In the genomic region with DNA sequence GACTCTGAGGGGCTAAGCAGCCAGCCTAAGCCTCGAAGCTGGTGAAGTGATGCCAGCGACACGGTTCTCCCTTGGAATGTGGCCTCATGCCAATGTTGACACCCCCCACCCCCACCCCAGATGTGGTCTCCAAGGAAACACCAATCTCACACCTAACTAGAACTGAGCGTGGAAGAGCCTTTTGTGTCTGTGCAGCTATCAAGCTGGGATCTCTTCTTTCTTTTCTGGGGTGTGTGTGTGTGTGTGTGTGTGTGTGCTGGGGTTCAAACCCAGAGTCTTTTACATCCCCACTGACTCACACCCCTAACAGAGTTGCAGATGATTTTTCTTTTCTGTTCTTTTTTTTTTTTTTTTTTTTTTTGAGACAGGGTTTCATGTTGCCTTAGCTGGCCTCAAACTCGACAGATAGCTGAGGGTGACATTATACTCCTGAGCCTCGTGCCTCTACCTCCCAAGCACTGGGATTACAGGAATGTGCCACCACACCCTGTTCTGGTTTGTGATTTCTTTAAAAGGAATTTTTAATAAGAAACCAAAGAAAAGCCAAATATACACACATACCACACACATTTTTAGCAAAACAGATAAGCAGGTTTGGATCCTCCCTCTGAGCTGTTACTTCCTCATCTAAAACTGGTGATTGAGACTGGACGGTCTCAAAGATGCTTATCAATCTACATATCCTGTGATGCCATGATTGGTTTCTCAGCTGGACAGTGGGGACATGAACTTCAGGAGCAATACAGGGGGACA, we compare ENCODE assay signal across 8 mouse cellular contexts. TPM values are rescaled to one million over a fixed set of nuclear protein-coding genes. Genes with fewer than 3 reads are reported as not detected.
A peak's percentile ranks its signal among the peaks of the same experiment; 100 is the strongest.
DNase-seq lines count a peak whose midpoint lies in the region; ATAC-seq and TF ChIP-seq lines count a peak whose summit lies in the region.

No protein-coding gene starts in this region.

- DNase-seq in forebrain, embryonic 10.5 days (ENCODE audit: extremely low spot score, low spot score) = no peak
- DNase-seq in forebrain, embryonic 11.5 days (ENCODE audit: low spot score) = no peak
- peak; percentile 84 for DNase-seq in midbrain, embryonic 11.5 days (ENCODE audit: low spot score, missing footprints)
- DNase-seq in induced T-regulatory cell, adult 2 months (ENCODE audit: low read depth) = peak; percentile 66
- no peak for DNase-seq in gastrocnemius, postnatal 10 days

- H3K36me3 ChIP-seq in forebrain, embryonic 10.5 days (replicated peaks) = peaks cover 8% of the 10 kb centered on the region
- no peaks in the 10 kb centered on the region for H3K36me3 ChIP-seq in forebrain, embryonic 11.5 days (ENCODE audit: control insufficient read depth, insufficient read depth, low read length)
- no peaks in the 10 kb centered on the region for H3K36me3 ChIP-seq in midbrain, embryonic 11.5 days (ENCODE audit: control insufficient read depth, insufficient read depth, low read length)
- H3K36me3 ChIP-seq in midbrain, embryonic 13.5 days = no peaks in the 10 kb centered on the region

- H3K27me3 ChIP-seq in forebrain, embryonic 10.5 days (ENCODE audit: poor library complexity, severe bottlenecking) = no peaks in the 10 kb centered on the region
- H3K27me3 ChIP-seq in forebrain, embryonic 11.5 days (ENCODE audit: control insufficient read depth, insufficient read depth, low read length) = no peaks in the 10 kb centered on the region
- H3K27me3 ChIP-seq in midbrain, embryonic 11.5 days (ENCODE audit: control insufficient read depth, insufficient read depth, low read length) = no peaks in the 10 kb centered on the region
- H3K27me3 ChIP-seq in midbrain, embryonic 13.5 days = no peaks in the 10 kb centered on the region

- TF ChIP-seq CTCF in olfactory bulb, adult 2 months (IDR thresholded peaks at IDR 0.05; ENCODE audit: insufficient read depth, low read depth, low read length) = no peak

- no peak overlapping the region for H3K4me3 ChIP-seq in forebrain, embryonic 10.5 days
- no peak overlapping the region for H3K4me3 ChIP-seq in forebrain, embryonic 11.5 days (ENCODE audit: low read depth, low read length)
- H3K4me3 ChIP-seq in midbrain, embryonic 11.5 days (ENCODE audit: low read depth, low read length) = no peak overlapping the region
- H3K4me3 ChIP-seq in midbrain, embryonic 13.5 days (replicated peaks) = no peak overlapping the region
- H3K4me3 ChIP-seq in olfactory bulb, adult 2 months (ENCODE audit: insufficient read depth, low read depth, low read length) = no peak overlapping the region

- no peak for ATAC-seq in forebrain, embryonic 11.5 days (replicated peaks; ENCODE audit: low FRiP score)
- no peak for ATAC-seq in midbrain, embryonic 11.5 days (ENCODE audit: low FRiP score)
- no peak for ATAC-seq in midbrain, embryonic 13.5 days
- no peak for ATAC-seq in cerebellum, adult (ENCODE audit: insufficient number of reproducible peaks, low FRiP score, low TSS enrichment)

- H3K9me3 ChIP-seq in forebrain, embryonic 10.5 days = no peaks in the 10 kb centered on the region
- no peaks in the 10 kb centered on the region for H3K9me3 ChIP-seq in forebrain, embryonic 11.5 days (ENCODE audit: control insufficient read depth, low read length)
- H3K9me3 ChIP-seq in midbrain, embryonic 11.5 days (ENCODE audit: control insufficient read depth, low read length) = no peaks in the 10 kb centered on the region
- no peaks in the 10 kb centered on the region for H3K9me3 ChIP-seq in midbrain, embryonic 13.5 days

- H3K4me1 ChIP-seq in forebrain, embryonic 10.5 days = peaks cover 60% of the 10 kb centered on the region
- H3K4me1 ChIP-seq in forebrain, embryonic 11.5 days (replicated peaks; ENCODE audit: control insufficient read depth, insufficient read depth, low read length) = peaks cover 7% of the 10 kb centered on the region; the same call in 1 of the 2 replicates
- H3K4me1 ChIP-seq in midbrain, embryonic 11.5 days (ENCODE audit: control insufficient read depth, insufficient read depth, low read length) = peaks cover 10% of the 10 kb centered on the region
- peaks cover 34% of the 10 kb centered on the region for H3K4me1 ChIP-seq in midbrain, embryonic 13.5 days (replicated peaks)
- peaks cover 39% of the 10 kb centered on the region for H3K4me1 ChIP-seq in olfactory bulb, adult 2 months (ENCODE audit: control insufficient read depth, insufficient read depth, low read length)

- WGBS in forebrain, embryonic 10.5 days = 55% methylated on average over 7 of the region's 7 CpGs
- WGBS in forebrain, embryonic 11.5 days = 37% methylated on average over 7 of the region's 7 CpGs
- WGBS in midbrain, embryonic 11.5 days = 29% methylated on average over 7 of the region's 7 CpGs
- WGBS in midbrain, embryonic 13.5 days = 27% methylated on average over 7 of the region's 7 CpGs
- 27% methylated on average over 7 of the region's 7 CpGs for WGBS in olfactory bulb, adult 2 months

- no peak overlapping the region for H3K4me2 ChIP-seq in forebrain, embryonic 11.5 days (ENCODE audit: low read depth, low read length, severe bottlenecking)
- H3K4me2 ChIP-seq in midbrain, embryonic 11.5 days = no peak overlapping the region
- H3K4me2 ChIP-seq in midbrain, embryonic 13.5 days (replicated peaks) = no peak overlapping the region

- TF ChIP-seq POLR2A in olfactory bulb, adult 2 months (IDR thresholded peaks at IDR 0.05; ENCODE audit: insufficient read depth, low read depth, low read length) = no peak

- H3K27ac ChIP-seq in forebrain, embryonic 10.5 days = peak overlapping the region; percentile 78
- H3K27ac ChIP-seq in forebrain, embryonic 11.5 days (ENCODE audit: low read depth, low read length) = no peak overlapping the region
- no peak overlapping the region; the same call in 1 of the 2 replicates for H3K27ac ChIP-seq in midbrain, embryonic 11.5 days (ENCODE audit: low read depth, low read length)
- H3K27ac ChIP-seq in midbrain, embryonic 13.5 days = no peak overlapping the region
- H3K27ac ChIP-seq in olfactory bulb, adult 2 months (ENCODE audit: insufficient read depth, low read depth, low read length) = peak overlapping the region; percentile 76

- H3K9ac ChIP-seq in forebrain, embryonic 11.5 days (ENCODE audit: low read length) = no peak overlapping the region; the same call in 1 of the 2 replicates
- H3K9ac ChIP-seq in midbrain, embryonic 11.5 days (ENCODE audit: low read length) = no peak overlapping the region
- H3K9ac ChIP-seq in midbrain, embryonic 13.5 days (replicated peaks) = no peak overlapping the region

RNA-seq across cellular contexts. Expression of a gene that starts 29.6 kb away (rescaled TPM):
- 11.1 and 11.9 TPM in 2 replicates for polyA plus RNA-seq in forebrain, embryonic 10.5 days (2016; fragmentation: Nextera tagmentation; extraction: Ambion mirVana)
- polyA plus RNA-seq in forebrain, embryonic 11.5 days (2014; fragmentation: Nextera tagmentation; extraction: Ambion mirVana) = 8.3 and 8.8 TPM in 2 replicates
- polyA plus RNA-seq in midbrain, embryonic 11.5 days (2014; fragmentation: Nextera tagmentation; extraction: Ambion mirVana) = 8.2 and 9.0 TPM in 2 replicates
- polyA plus RNA-seq in midbrain, embryonic 13.5 days (2015; fragmentation: Nextera tagmentation; extraction: Ambion mirVana) = 5.6 and 5.9 TPM in 2 replicates
- polyA plus RNA-seq in olfactory bulb, adult 2 months (2012; ENCODE audit: insufficient read depth, insufficient read length, low replicate concordance, missing spikeins) = not detected in 2 replicates
- total RNA-seq in gastrocnemius, postnatal 10 days (2021) = 10 to 100 TPM; 11.4 to 17.3 TPM

RNA-seq across cellular contexts. Expression of a gene that starts 30.3 kb away (rescaled TPM):
- not detected in 2 replicates for polyA plus RNA-seq in forebrain, embryonic 10.5 days (2016; fragmentation: Nextera tagmentation; extraction: Ambion mirVana)
- 0.20 TPM in 1 of 2 replicates, not detected in the other for polyA plus RNA-seq in forebrain, embryonic 11.5 days (2014; fragmentation: Nextera tagmentation; extraction: Ambion mirVana)
- polyA plus RNA-seq in midbrain, embryonic 11.5 days (2014; fragmentation: Nextera tagmentation; extraction: Ambion mirVana) = not detected in 2 replicates
- polyA plus RNA-seq in midbrain, embryonic 13.5 days (2015; fragmentation: Nextera tagmentation; extraction: Ambion mirVana) = 0.63 and 0.72 TPM in 2 replicates
- not detected in 2 replicates for polyA plus RNA-seq in olfactory bulb, adult 2 months (2012; ENCODE audit: insufficient read depth, insufficient read length, low replicate concordance, missing spikeins)
- not detected for total RNA-seq in gastrocnemius, postnatal 10 days (2021)

RNA-seq across cellular contexts. Expression of a gene that starts 36.7 kb away (rescaled TPM):
- 30.9 and 31.9 TPM in 2 replicates for polyA plus RNA-seq in forebrain, embryonic 10.5 days (2016; fragmentation: Nextera tagmentation; extraction: Ambion mirVana)
- polyA plus RNA-seq in forebrain, embryonic 11.5 days (2014; fragmentation: Nextera tagmentation; extraction: Ambion mirVana) = 26.2 and 31.8 TPM in 2 replicates
- 12.0 and 13.6 TPM in 2 replicates for polyA plus RNA-seq in midbrain, embryonic 11.5 days (2014; fragmentation: Nextera tagmentation; extraction: Ambion mirVana)
- polyA plus RNA-seq in midbrain, embryonic 13.5 days (2015; fragmentation: Nextera tagmentation; extraction: Ambion mirVana) = 8.4 and 9.7 TPM in 2 replicates
- polyA plus RNA-seq in olfactory bulb, adult 2 months (2012; ENCODE audit: insufficient read depth, insufficient read length, low replicate concordance, missing spikeins) = not detected in 2 replicates
- total RNA-seq in gastrocnemius, postnatal 10 days (2021) = 1 to 10 TPM in 1 of 2 experiments, under 1 TPM in 1; 0.92 to 1.4 TPM

Comparison
In these comparisons a context has a peak if more than half of its experiments do, and no peak if none do; other contexts are left out.
1. H3K27ac ChIP-seq: peak in forebrain, embryonic 10.5 days (single experiment) and olfactory bulb, adult 2 months (single experiment); none in forebrain, embryonic 11.5 days (single experiment), midbrain, embryonic 11.5 days (single experiment) and midbrain, embryonic 13.5 days (single experiment).
2. DNase-seq: peak in midbrain, embryonic 11.5 days (single experiment) and induced T-regulatory cell, adult 2 months (single experiment); none in forebrain, embryonic 10.5 days (single experiment), forebrain, embryonic 11.5 days (single experiment) and gastrocnemius, postnatal 10 days (single experiment).